Mouse (Mus musculus) MEL (cell line): ENCODE data around the gene Batf3. TPM values are rescaled to one million over a fixed set of nuclear protein-coding genes. Genes with fewer than 3 reads are reported as not detected.

ENCODE experiments used
- DNase-seq: peaks from one replicate; pipeline ENCODE4 v3.0.0; 2011; ENCODE audit warnings: low read depth, low spot score
- H3K27ac ChIP-seq: 2 replicates; pipeline ENCODE4 v1.5.1; 2012; ENCODE audit warnings: low read depth, mild to moderate bottlenecking, control low read depth, low read length, moderate library complexity; ENCODE audit not compliant: control insufficient read depth
- H3K27me3 ChIP-seq, 2 experiments: fragments of 150-350 bp in 1 of 2; sonication (generic) in 1 of 2; 2 replicates each; pipeline ENCODE4 v1.6.1; 2012; ENCODE audit warnings: low read length in 2 of 2, mild to moderate bottlenecking in 2 of 2, improper control_type of control experiment in 1 of 2, moderate library complexity in 1 of 2; ENCODE audit not compliant: insufficient read depth in 2 of 2, control insufficient read depth in 1 of 2
- H3K36me3 ChIP-seq, 2 experiments: 2 replicates each; pipeline ENCODE4 v1.6.1; 2012 to 2014; ENCODE audit warnings: low read length in 2 of 2, improper control_type of control experiment in 1 of 2, inconsistent platforms in 1 of 2, mild to moderate bottlenecking in 1 of 2; ENCODE audit not compliant: insufficient read depth in 2 of 2, control insufficient read depth in 1 of 2
- H3K4me1 ChIP-seq, 2 experiments: fragments of 150-350 bp in 1 of 2; sonication (generic) in 1 of 2; 2 replicates each; pipeline ENCODE4 v1.6.1; 2012; ENCODE audit warnings: low read length in 2 of 2, improper control_type of control experiment in 1 of 2, mild to moderate bottlenecking in 1 of 2; ENCODE audit not compliant: insufficient read depth in 2 of 2, control insufficient read depth in 1 of 2
- H3K4me3 ChIP-seq, 2 experiments: fragments of 150-350 bp in 1 of 2; sonication (generic) in 1 of 2; 2 replicates each; pipeline ENCODE4 v1.5.1; 2012; ENCODE audit warnings: low read depth in 2 of 2, low read length in 2 of 2, mild to moderate bottlenecking in 2 of 2, moderate library complexity in 2 of 2, control low read depth in 1 of 2, improper control_type of control experiment in 1 of 2; ENCODE audit not compliant: control insufficient read depth in 1 of 2, insufficient read depth in 1 of 2
- H3K79me2 ChIP-seq: 2 replicates; pipeline ENCODE4 v1.6.1; 2012; ENCODE audit warnings: mild to moderate bottlenecking, low read length, moderate library complexity; ENCODE audit not compliant: control insufficient read depth, poor library complexity, insufficient read depth
- H3K9ac ChIP-seq: 2 replicates; pipeline ENCODE4 v1.6.1; 2012; ENCODE audit warnings: low read depth, mild to moderate bottlenecking, control low read depth, low read length, moderate library complexity; ENCODE audit not compliant: control insufficient read depth, poor library complexity, severe bottlenecking
- H3K9me3 ChIP-seq: fragments of 150-350 bp; sonication (generic); replicated peaks from 2 replicates; pipeline ENCODE4 v1.6.1; 2012; ENCODE audit warnings: mild to moderate bottlenecking, low read length, improper control_type of control experiment, moderate library complexity; ENCODE audit not compliant: insufficient read depth
- ELF1 ChIP-seq: IDR thresholded peaks from 2 replicates; pipeline ENCODE4 v1.6.1; 2014; ENCODE audit warnings: low read depth, mild to moderate bottlenecking, inconsistent platforms, low read length, improper control_type of control experiment, moderate library complexity
- EP300 ChIP-seq, 2 experiments: IDR thresholded peaks; 2 replicates each; pipeline ENCODE4 v1.6.1; 2011; ENCODE audit warnings: improper control_type of control experiment in 2 of 2, low read length in 2 of 2, low read depth in 1 of 2, mild to moderate bottlenecking in 1 of 2
- JUND ChIP-seq: IDR thresholded peaks from 2 replicates; pipeline ENCODE4 v1.6.1; 2011; ENCODE audit warnings: low read depth, mild to moderate bottlenecking, improper control_type of control experiment, low read length
- MAX ChIP-seq: IDR thresholded peaks from 2 replicates; pipeline ENCODE4 v1.6.1; 2011; ENCODE audit warnings: low read length, improper control_type of control experiment
- MAZ ChIP-seq: IDR thresholded peaks from 2 replicates; pipeline ENCODE4 v1.6.1; 2012; ENCODE audit warnings: low read depth, mild to moderate bottlenecking, inconsistent platforms, low read length, improper control_type of control experiment
- TAL1 ChIP-seq: IDR thresholded peaks from 2 replicates; pipeline ENCODE4 v1.6.1; 2012; ENCODE audit warnings: mild to moderate bottlenecking, inconsistent platforms, low read length, moderate library complexity, mixed read lengths
- polyA plus RNA-seq, 2 experiments: library from polyadenylated mRNA; stranded (reverse) in 1 of 2; unstranded in 1 of 2; fragments of >175 nt in 1 of 2; fragments of >200 nt in 1 of 2; gene quantifications; 2 replicates each; pipeline versions ENCODE4 v1.2.1 to v1.2.4; 2012; ENCODE audit warnings: low replicate concordance in 2 of 2, low read depth in 1 of 2; ENCODE audit not compliant: insufficient read length in 2 of 2, insufficient read depth in 1 of 2, missing spikeins in 1 of 2
- total RNA-seq: library from RNA; depleted of rRNA; stranded (reverse); fragments of 300-350 nt; gene quantifications from 2 replicates; pipeline ENCODE4 v1.2.3, GENCODE M21; 2012; rRNA removed

The Batf3 gene
- total and polyA plus RNA-seq, 3 experiments: 1.5 to 2.4 TPM; not detected in 1

GRCm38 (mm10) chr1:191154314-191154713, 56.7 kb downstream of the Batf3 start:
- peaks cover 2 to 23% of the 10 kb centered on the region in 2 experiments for H3K4me1 ChIP-seq
- DNase-seq: no peak
- peaks cover 0 to 13% of the 10 kb centered on the region in 2 experiments; a peak in 2 of 4 replicates for H3K36me3 ChIP-seq
- TF ChIP-seq TAL1: no peak
- TF ChIP-seq EP300 (IDR thresholded peaks at IDR 0.05; ENCODE audit: low read depth in 1 of 2, low read length in 2 of 2): no peak
- no peak for TF ChIP-seq ELF1
- no peak for TF ChIP-seq MAX
- TF ChIP-seq JUND: no peak
- TF ChIP-seq MAZ: no peak
- TF ChIP-seq, all 39 proteins: peak for 0
- Histone ChIP-seq H3K79me2 (no peaks in the 10 kb centered on the region), H3K27me3 (no peaks in the 10 kb centered on the region), H3K9ac (no peak overlapping the region), H3K9me3 (no peaks in the 10 kb centered on the region), H3K4me3 (no peak overlapping the region), H3K27ac (no peak overlapping the region)

Other genes starting within 250 kb of the Batf3 start
- gene Rps6kc1, start 186.1 kb upstream of the Batf3 start, total RNA-seq: 19.3 and 26.2 TPM in 2 replicates
- gene Rps6kc1, start 186.1 kb upstream of the Batf3 start, polyA plus RNA-seq: 10 to 100 TPM in 1 of 2 experiments, not detected in 1; 26.5 TPM
- gene Angel2, start 172.7 kb upstream of the Batf3 start, total RNA-seq: 25.1 TPM in 2 replicates
- 10 to 100 TPM in 1 of 2 experiments, not detected in 1; 33.7 TPM for gene Angel2, start 172.7 kb upstream of the Batf3 start, polyA plus RNA-seq
- gene Vash2, start 118.6 kb upstream of the Batf3 start, total RNA-seq: 2.6 and 3.3 TPM in 2 replicates
- 1 to 10 TPM in 1 of 2 experiments, not detected in 1; 9.8 TPM for gene Vash2, start 118.6 kb upstream of the Batf3 start, polyA plus RNA-seq
- 27.7 and 36.9 TPM in 2 replicates for gene Flvcr1, start 71.7 kb upstream of the Batf3 start, total RNA-seq
- 10 to 100 TPM in 1 of 2 experiments, not detected in 1; 19.1 TPM for gene Flvcr1, start 71.7 kb upstream of the Batf3 start, polyA plus RNA-seq
- not detected in 2 replicates for gene Spata45, start 61.2 kb upstream of the Batf3 start, total RNA-seq
- gene Spata45, start 61.2 kb upstream of the Batf3 start, polyA plus RNA-seq: under 1 TPM in 1 of 2 experiments, not detected in 1; 0.75 TPM
- gene Tatdn3, start 34.9 kb upstream of the Batf3 start, total RNA-seq: 14.5 and 16.7 TPM in 2 replicates
- gene Tatdn3, start 34.9 kb upstream of the Batf3 start, polyA plus RNA-seq: 10 to 100 TPM in 1 of 2 experiments, not detected in 1; 19.0 TPM
- 33.4 and 41.9 TPM in 2 replicates for gene Nsl1, start 34.8 kb upstream of the Batf3 start, total RNA-seq
- 10 to 100 TPM in 1 of 2 experiments, not detected in 1; 24.2 TPM for gene Nsl1, start 34.8 kb upstream of the Batf3 start, polyA plus RNA-seq
- gene Fam71a, start 67.0 kb downstream of the Batf3 start, total RNA-seq: not detected in 2 replicates
- gene Fam71a, start 67.0 kb downstream of the Batf3 start, polyA plus RNA-seq: not detected
- 0.46 and 2.5 TPM in 2 replicates for gene Atf3, start 120.2 kb downstream of the Batf3 start, total RNA-seq
- 1 to 10 TPM in 1 of 2 experiments, not detected in 1; 1.4 TPM for gene Atf3, start 120.2 kb downstream of the Batf3 start, polyA plus RNA-seq
- 43.3 and 53.2 TPM in 2 replicates for gene Nenf, start 220.3 kb downstream of the Batf3 start, total RNA-seq
- 10 to 100 TPM in 1 of 2 experiments, not detected in 1; 49.4 TPM for gene Nenf, start 220.3 kb downstream of the Batf3 start, polyA plus RNA-seq
- 12.4 and 14.3 TPM in 2 replicates for gene Tmem206, start 228.1 kb downstream of the Batf3 start, total RNA-seq
- gene Tmem206, start 228.1 kb downstream of the Batf3 start, polyA plus RNA-seq: 10 to 100 TPM in 1 of 2 experiments, not detected in 1; 16.2 TPM